Mouse (Mus musculus) CH12.LX (cell line): ENCODE data around the gene Golph3. TPM values are rescaled to one million over a fixed set of nuclear protein-coding genes. Genes with fewer than 3 reads are reported as not detected.
A peak's percentile ranks its signal among the peaks of the same experiment; 100 is the strongest.

Experiments
- DNase-seq: peaks from one replicate; pipeline ENCODE4 v3.0.0-alpha.2; 2013; ENCODE audit errors: extremely low read depth
- H3K27ac ChIP-seq: 2 replicates; pipeline ENCODE4 v1.5.1; 2012; ENCODE audit warnings: low read depth, mild to moderate bottlenecking, control low read depth, moderate library complexity; ENCODE audit not compliant: insufficient read depth
- H3K27me3 ChIP-seq: replicated peaks from 2 replicates; pipeline ENCODE3; 2012; ENCODE audit warnings: inconsistent platforms
- H3K36me3 ChIP-seq, 2 experiments: replicated peaks in 1 of 2; 2 replicates each; pipeline versions ENCODE3 to v1.6.1; 2012; ENCODE audit warnings: inconsistent platforms in 1 of 2, low read length in 1 of 2, mild to moderate bottlenecking in 1 of 2, mixed read lengths in 1 of 2, moderate library complexity in 1 of 2; ENCODE audit not compliant: control insufficient read depth in 1 of 2, insufficient read depth in 1 of 2
- H3K4me1 ChIP-seq, 2 experiments: 2 replicates each; pipeline ENCODE4 v1.6.1; 2012; ENCODE audit warnings: inconsistent platforms in 1 of 2, moderate library complexity in 1 of 2; ENCODE audit not compliant: insufficient read depth in 2 of 2, control insufficient read depth in 1 of 2
- H3K4me2 ChIP-seq: 2 replicates; pipeline ENCODE4 v1.6.1; 2012; ENCODE audit warnings: low read depth, mild to moderate bottlenecking, control low read depth; ENCODE audit not compliant: poor library complexity, insufficient read depth, severe bottlenecking
- H3K4me3 ChIP-seq, 3 experiments: fragments of 150-350 bp in 1 of 3; sonication (generic) in 1 of 3; replicated peaks in 1 of 3; 2 replicates each; pipeline versions ENCODE3 to v1.5.1; 2011 to 2012; ENCODE audit warnings: low read depth in 2 of 3, low read length in 2 of 3, mild to moderate bottlenecking in 2 of 3, moderate library complexity in 2 of 3, control low read depth in 1 of 3, improper control_type of control experiment in 1 of 3, inconsistent platforms in 1 of 3, mixed read lengths in 1 of 3; ENCODE audit not compliant: poor library complexity in 1 of 3
- H3K79me2 ChIP-seq: replicated peaks from 2 replicates; pipeline ENCODE4 v1.6.1; 2012; ENCODE audit warnings: mild to moderate bottlenecking, moderate library complexity; ENCODE audit not compliant: control insufficient read depth, poor library complexity, insufficient read depth, severe bottlenecking; ENCODE audit errors: extremely low read depth
- H3K9ac ChIP-seq: 2 replicates; pipeline ENCODE4 v1.6.1; 2012; ENCODE audit warnings: low read depth, mild to moderate bottlenecking, control low read depth, moderate library complexity; ENCODE audit not compliant: insufficient read depth
- H3K9me3 ChIP-seq: replicated peaks from 2 replicates; pipeline ENCODE3; 2012; ENCODE audit warnings: low read length, inconsistent platforms, mixed read lengths
- BHLHE40 ChIP-seq: IDR thresholded peaks from 2 replicates; pipeline ENCODE4 v1.6.1; 2011; ENCODE audit warnings: mild to moderate bottlenecking, low read depth, low read length, improper control_type of control experiment
- CHD1 ChIP-seq: IDR thresholded peaks from 2 replicates; pipeline ENCODE4 v1.6.1; 2012; ENCODE audit warnings: low read depth, low read length, improper control_type of control experiment, inconsistent platforms
- CHD2 ChIP-seq: IDR thresholded peaks from 2 replicates; pipeline ENCODE4 v1.6.1; 2011; ENCODE audit warnings: low read length, improper control_type of control experiment
- CTCF ChIP-seq, 2 experiments: IDR thresholded peaks in 1 of 2; conservative IDR thresholded peaks in 1 of 2; 2 replicates each; pipeline ENCODE4 v1.5.1; 2011 to 2012; ENCODE audit warnings: low read depth in 2 of 2, low read length in 2 of 2, improper control_type of control experiment in 1 of 2, inconsistent platforms in 1 of 2, mild to moderate bottlenecking in 1 of 2, moderate library complexity in 1 of 2
- E2F4 ChIP-seq: IDR thresholded peaks from 2 replicates; pipeline ENCODE4 v1.6.1; 2011; ENCODE audit warnings: low read depth, low read length, improper control_type of control experiment; ENCODE audit not compliant: insufficient replicate concordance
- ELF1 ChIP-seq: IDR thresholded peaks from 2 replicates; pipeline ENCODE4 v1.6.1; 2014; ENCODE audit warnings: low read depth, mild to moderate bottlenecking, inconsistent platforms, low read length, improper control_type of control experiment
- EP300 ChIP-seq: IDR thresholded peaks from 2 replicates; pipeline ENCODE4 v1.6.1; 2011; ENCODE audit warnings: low read length, improper control_type of control experiment
- ETS1 ChIP-seq: conservative IDR thresholded peaks from 2 replicates; pipeline ENCODE4 v1.6.1; 2012; ENCODE audit warnings: low read depth, mild to moderate bottlenecking, inconsistent platforms, low read length, improper control_type of control experiment, moderate library complexity
- GABPA ChIP-seq: IDR thresholded peaks from 2 replicates; pipeline ENCODE4 v1.6.1; 2012; ENCODE audit warnings: low read depth, low read length, improper control_type of control experiment, inconsistent platforms; ENCODE audit not compliant: insufficient replicate concordance
- HCFC1 ChIP-seq: IDR thresholded peaks from 2 replicates; pipeline ENCODE4 v1.6.1; 2012; ENCODE audit warnings: low read depth, mild to moderate bottlenecking, inconsistent platforms, low read length, improper control_type of control experiment
- IRF4 ChIP-seq: IDR thresholded peaks from 2 replicates; pipeline ENCODE4 v1.6.1; 2014; ENCODE audit warnings: low read depth, mild to moderate bottlenecking, inconsistent platforms, low read length, improper control_type of control experiment
- JUN ChIP-seq: IDR thresholded peaks from 2 replicates; pipeline ENCODE4 v1.6.1; 2011; ENCODE audit warnings: low read depth, mild to moderate bottlenecking, low read length, improper control_type of control experiment, moderate library complexity; ENCODE audit not compliant: insufficient read depth
- KAT2A ChIP-seq: IDR thresholded peaks from 2 replicates; pipeline ENCODE4 v1.6.1; 2012; ENCODE audit warnings: low read length, improper control_type of control experiment, inconsistent platforms; ENCODE audit not compliant: insufficient replicate concordance
- MAFK ChIP-seq: IDR thresholded peaks from 2 replicates; pipeline ENCODE4 v1.6.1; 2011; ENCODE audit warnings: low read length, improper control_type of control experiment; ENCODE audit not compliant: insufficient replicate concordance
- MAX ChIP-seq: IDR thresholded peaks from 2 replicates; pipeline ENCODE4 v1.6.1; 2011; ENCODE audit warnings: low read length, improper control_type of control experiment
- MAZ ChIP-seq: IDR thresholded peaks from 2 replicates; pipeline ENCODE4 v1.6.1; 2012; ENCODE audit warnings: low read depth, mild to moderate bottlenecking, inconsistent platforms, low read length, improper control_type of control experiment, moderate library complexity
- MEF2A ChIP-seq: IDR thresholded peaks from 2 replicates; pipeline ENCODE4 v1.6.1; 2014; ENCODE audit warnings: low read depth, mild to moderate bottlenecking, inconsistent platforms, low read length, improper control_type of control experiment, borderline replicate concordance
- MXI1 ChIP-seq: IDR thresholded peaks from 2 replicates; pipeline ENCODE4 v1.6.1; 2011; ENCODE audit warnings: mild to moderate bottlenecking, low read depth, low read length, improper control_type of control experiment
- MYC ChIP-seq: IDR thresholded peaks from 2 replicates; pipeline ENCODE4 v1.6.1; 2011; ENCODE audit warnings: low read depth, mild to moderate bottlenecking, improper control_type of control experiment, low read length
- NELFE ChIP-seq: IDR thresholded peaks from 2 replicates; pipeline ENCODE4 v1.6.1; 2011; ENCODE audit warnings: low read depth, low read length, improper control_type of control experiment
- NRF1 ChIP-seq: IDR thresholded peaks from 2 replicates; pipeline ENCODE4 v1.6.1; 2014; ENCODE audit warnings: low read depth, mild to moderate bottlenecking, inconsistent platforms, low read length, improper control_type of control experiment, moderate library complexity
- POLR2A ChIP-seq: IDR thresholded peaks from 2 replicates; pipeline ENCODE4 v1.6.1; 2011; ENCODE audit warnings: low read depth, mild to moderate bottlenecking, improper control_type of control experiment, low read length
- POLR2AphosphoS2 ChIP-seq: IDR thresholded peaks from 2 replicates; pipeline ENCODE4 v1.6.1; 2011; ENCODE audit warnings: low read depth, low read length, improper control_type of control experiment
- RAD21 ChIP-seq: IDR thresholded peaks from 2 replicates; pipeline ENCODE4 v1.6.1; 2011; ENCODE audit warnings: low read depth, mild to moderate bottlenecking, low read length, improper control_type of control experiment, moderate library complexity
- SIN3A ChIP-seq: IDR thresholded peaks from 2 replicates; pipeline ENCODE4 v1.6.1; 2012; ENCODE audit warnings: low read length, improper control_type of control experiment, inconsistent platforms
- SMC3 ChIP-seq: IDR thresholded peaks from 2 replicates; pipeline ENCODE4 v1.6.1; 2011; ENCODE audit warnings: low read depth, low read length, improper control_type of control experiment
- TBP ChIP-seq: conservative IDR thresholded peaks from 2 replicates; pipeline ENCODE4 v1.6.1; 2011; ENCODE audit warnings: low read depth, low read length, improper control_type of control experiment
- TCF12 ChIP-seq: IDR thresholded peaks from 2 replicates; pipeline ENCODE4 v1.6.1; 2014; ENCODE audit warnings: low read depth, mild to moderate bottlenecking, inconsistent platforms, low read length, improper control_type of control experiment
- UBTF ChIP-seq: IDR thresholded peaks from 2 replicates; pipeline ENCODE4 v1.6.1; 2012; ENCODE audit warnings: low read depth, mild to moderate bottlenecking, inconsistent platforms, low read length, improper control_type of control experiment, moderate library complexity
- USF1 ChIP-seq: IDR thresholded peaks from 2 replicates; pipeline ENCODE4 v1.6.1; 2014; ENCODE audit warnings: low read depth, mild to moderate bottlenecking, inconsistent platforms, low read length, improper control_type of control experiment
- USF2 ChIP-seq: conservative IDR thresholded peaks from 2 replicates; pipeline ENCODE4 v1.6.1; 2011; ENCODE audit warnings: low read depth, low read length, improper control_type of control experiment
- ZC3H11A ChIP-seq: IDR thresholded peaks from 2 replicates; pipeline ENCODE4 v1.6.1; 2012; ENCODE audit warnings: low read depth, mild to moderate bottlenecking, inconsistent platforms, low read length, improper control_type of control experiment
- ZMIZ1 ChIP-seq: IDR thresholded peaks from 2 replicates; pipeline ENCODE4 v1.6.1; 2012; ENCODE audit warnings: low read depth, mild to moderate bottlenecking, inconsistent platforms, low read length, improper control_type of control experiment
- ZNF384 ChIP-seq: IDR thresholded peaks from 2 replicates; pipeline ENCODE4 v1.6.1; 2012; ENCODE audit warnings: low read depth, low read length, improper control_type of control experiment, inconsistent platforms
- dilution Hi-C: fragments of 300-500 bp; cut with MboI; formaldehyde crosslinking; loops from 2 replicates; pipeline ENCODE4 v1.14.3; 2020; ENCODE audit warnings: low sequenced_read_pairs; ENCODE audit not compliant: extremely low pct_unique_long_range_greater_than_20kb, extremely low pct_ligation_motif_present
- in situ Hi-C: fragments of 300-500 bp; cut with MboI; formaldehyde crosslinking; loops from 3 replicates; pipeline ENCODE4 v1.14.3; 2019; ENCODE audit warnings: low sequenced_read_pairs, low pct_ligation_motif_present, low pct_unique_long_range_greater_than_20kb, mixed read lengths
- polyA plus RNA-seq: library from polyadenylated mRNA; unstranded; fragments of >175 nt; gene quantifications from 2 replicates; pipeline ENCODE4 v1.2.1, GENCODE M21; 2012; ENCODE audit warnings: low read depth; ENCODE audit not compliant: insufficient read length
- total RNA-seq, 2 experiments: library from RNA; depleted of rRNA; stranded (reverse); fragments of 300-350 nt in 1 of 2; fragments of >200 nt in 1 of 2; gene quantifications; 2 replicates each; pipeline ENCODE4 v1.2.3; 2012 to 2014

The Golph3 gene
- total RNA-seq (2012; rRNA removed) (67.2 and 75.2 TPM in 2 replicates), total RNA-seq (2014; rRNA removed) (208 and 214 TPM in 2 replicates), polyA plus RNA-seq (90.7 and 97.2 TPM in 2 replicates)

DNA sequence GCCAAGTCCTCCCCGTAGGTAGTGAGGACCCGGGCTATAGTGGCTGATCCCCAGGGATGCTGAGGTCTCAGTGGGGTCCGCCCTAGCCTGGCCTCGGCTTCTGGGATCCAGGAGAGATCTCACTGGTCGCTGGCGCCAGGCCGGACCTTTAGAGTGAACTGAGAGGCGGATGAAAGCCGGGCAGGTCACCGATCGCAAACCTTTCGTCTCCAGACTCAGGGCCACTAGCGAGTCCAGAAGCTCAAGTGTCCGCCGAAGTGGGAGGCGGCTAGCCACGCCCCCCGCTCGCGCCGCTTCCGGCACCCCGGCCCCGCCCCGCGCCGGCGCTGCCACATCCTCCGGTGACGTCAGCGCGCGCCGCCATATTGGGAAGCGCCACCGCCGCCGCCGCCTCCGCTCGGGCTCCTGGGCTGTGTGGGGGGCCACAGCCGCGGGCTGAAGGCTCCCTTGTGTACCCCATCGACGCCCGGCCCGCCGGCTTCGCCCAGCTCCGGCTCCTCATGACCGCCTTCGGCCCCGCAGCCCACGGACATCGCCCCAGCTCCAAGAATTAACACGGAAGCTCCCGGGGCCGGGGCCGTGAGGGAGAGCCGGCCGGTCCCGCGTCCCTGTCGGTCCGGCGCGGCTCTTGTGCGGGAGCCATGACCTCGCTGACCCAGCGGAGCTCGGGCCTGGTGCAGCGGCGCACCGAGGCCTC, at the start of gene Golph3:
Gene Golph3, plus strand, starts transcription at position 360 of the 697 bp plus-strand sequence.
- dilution Hi-C loops = no loop called here

DNA sequence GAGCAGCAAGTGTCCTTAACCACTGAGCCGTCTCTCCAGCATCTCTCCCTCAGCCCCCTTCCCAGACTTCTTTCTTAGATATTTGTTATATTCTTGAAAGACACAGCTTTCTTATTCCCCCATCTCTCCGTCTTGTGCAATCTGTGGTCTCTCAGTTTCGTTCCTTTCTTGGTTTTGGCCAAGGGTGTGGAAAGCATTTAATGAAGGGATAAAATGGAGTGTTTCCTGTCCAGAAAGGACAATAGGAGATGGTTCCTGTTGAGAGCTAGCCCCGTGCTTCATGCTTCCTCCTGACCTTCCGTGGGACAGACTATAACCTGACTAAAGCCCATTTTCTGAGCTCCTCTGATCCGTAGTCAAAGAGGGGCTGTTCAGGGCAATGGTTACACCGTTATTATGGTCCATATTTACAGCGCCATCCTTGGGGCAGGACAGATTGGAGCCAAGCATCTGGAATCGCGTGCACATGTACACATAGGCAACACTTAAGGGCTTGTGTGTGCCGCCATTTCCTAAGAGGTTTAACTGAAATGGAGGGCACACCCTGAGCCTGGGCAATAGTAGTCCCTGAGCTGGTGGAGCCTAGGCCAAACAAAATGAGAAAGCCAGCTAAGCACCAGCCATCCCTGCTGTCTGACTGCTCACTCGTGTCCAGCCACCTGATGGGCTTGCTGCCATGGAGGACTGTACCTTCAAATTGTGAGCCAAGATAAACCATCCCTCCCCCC, 47.8 kb upstream of the Golph3 start:
- dilution Hi-C loops (no loop called here), in situ Hi-C loops (no loop called here)
- DNase-seq = no peak
- H3K9ac ChIP-seq = no peak overlapping the region
- peaks cover 0 to 5% of the 10 kb centered on the region in 2 experiments; a peak in 1 of 4 replicates for H3K4me1 ChIP-seq
- no peak for TF ChIP-seq CHD2
- TF ChIP-seq NELFE = no peak
- TF ChIP-seq MAFK = no peak
- no peak for TF ChIP-seq MAZ
- TF ChIP-seq BHLHE40 = no peak
- no peak for TF ChIP-seq E2F4
- TF ChIP-seq ELF1 = no peak
- no peak overlapping the region for H3K4me3 ChIP-seq
- H3K27me3 ChIP-seq = no peaks in the 10 kb centered on the region
- H3K36me3 ChIP-seq = peaks cover 20 to 33% of the 10 kb centered on the region in 2 experiments
- no peaks in the 10 kb centered on the region for H3K79me2 ChIP-seq
- no peaks in the 10 kb centered on the region for H3K9me3 ChIP-seq
- no peak overlapping the region for H3K4me2 ChIP-seq
- H3K27ac ChIP-seq = no peak overlapping the region

More for the DNA sequence above, at the start of gene Golph3:
- Histone ChIP-seq H3K4me1 (peaks cover 6 to 30% of the 10 kb centered on the region in 2 experiments; a peak in 3 of 4 replicates), H3K4me3 (peak within 1 kb of the TSS; percentile 75 to 100 (median 96)), H3K27ac (peak within 1 kb of the TSS; percentile 69), H3K27me3 (peaks cover 21% of the 10 kb centered on the region), H3K4me2 (peak within 1 kb of the TSS; percentile 98), H3K9me3 (no peaks in the 10 kb centered on the region), H3K79me2 (peaks cover 45% of the 10 kb centered on the region), H3K36me3 (peaks cover 4 to 18% of the 10 kb centered on the region in 2 experiments), H3K9ac (peak within 1 kb of the TSS; percentile 97)
- peak; percentile 92 for DNase-seq
- TF ChIP-seq RAD21 (no peak), SMC3 (no peak), IRF4 (peak; percentile 44; the same call in 1 of the 2 replicates), MXI1 (peak; percentile 67; the same call in 1 of the 2 replicates), UBTF (no peak; the same call in 1 of the 2 replicates), TBP (0 out of 2 replicates have a peak, but pooled peaks have one; percentile 36), ELF1 (peak; percentile 85), TCF12 (peak; percentile 83), JUN (no peak), BHLHE40 (no peak), MEF2A (peak; percentile 32; the same call in 1 of the 2 replicates), POLR2AphosphoS2 (no peak; the same call in 1 of the 2 replicates), HCFC1 (peak; percentile 48; the same call in 1 of the 2 replicates), E2F4 (no peak), ETS1 (no peak), CHD2 (no peak), USF2 (no peak), USF1 (no peak), ZMIZ1 (peak; percentile 78), POLR2A (peak; percentile 88), MAZ (no peak), NRF1 (peak; percentile 74), ZNF384 (no peak), MAX (no peak), CHD1 (no peak), MYC (no peak), CTCF (conservative IDR thresholded peaks at IDR 0.05 in 1 of 2, IDR thresholded peaks at IDR 0.05 in 1 of 2; ENCODE audit: low read depth in 2 of 2, low read length in 2 of 2) (no peak), SIN3A (peak; percentile 66), ZC3H11A (no peak), EP300 (0 out of 2 replicates have a peak, but pooled peaks have one; percentile 34), GABPA (no peak), NELFE (peak; percentile 90), KAT2A (0 out of 2 replicates have a peak, but pooled peaks have one; percentile 52)
- in situ Hi-C loops = no loop called here
